Comparison of ENCODE assay signal across 10 mouse cellular contexts in genomic region chr17:35077285-35077684, GRCm38 (mm10). TPM values are rescaled to one million over a fixed set of nuclear protein-coding genes. Genes with fewer than 3 reads are reported as not detected.
DNase-seq lines count a peak whose midpoint lies in the region; ATAC-seq and TF ChIP-seq lines count a peak whose summit lies in the region.
"Had no signal": no experiment of that assay in that cellular context is flagged by ENCODE, and none has a peak within 500 bp of the region (broad histone marks: within the 10 kb centered on the region; RNA-seq: fewer than 3 reads in every experiment).

No protein-coding gene starts in this region.

- no peak for TF ChIP-seq CTCF in brain, embryonic 14.5 days (IDR thresholded peaks at IDR 0.05; ENCODE audit: borderline replicate concordance, extremely low read depth, insufficient read depth, insufficient read length)

- no peaks in the 10 kb centered on the region for H3K9me3 ChIP-seq in heart, embryonic 14.5 days (ENCODE audit: control insufficient read depth, low read length)
- H3K9me3 ChIP-seq in hindbrain, embryonic 11.5 days (ENCODE audit: control insufficient read depth, low read length) = no peaks in the 10 kb centered on the region
- H3K9me3 ChIP-seq in midbrain, embryonic 11.5 days (ENCODE audit: control insufficient read depth, low read length) = no peaks in the 10 kb centered on the region; the same call in 1 of the 2 replicates

- peak overlapping the region; percentile 30 to 34; a peak in 3 of 4 replicates for H3K4me3 ChIP-seq in heart, embryonic 14.5 days (ENCODE audit: control insufficient read depth in 1 of 2, insufficient read depth in 1 of 2, low read depth in 1 of 2, low read length in 2 of 2)
- H3K4me3 ChIP-seq in hindbrain, embryonic 11.5 days (ENCODE audit: low read depth, low read length) = no peak overlapping the region; the same call in 1 of the 2 replicates
- no peak overlapping the region for H3K4me3 ChIP-seq in midbrain, embryonic 11.5 days (ENCODE audit: low read depth, low read length)

- no peaks in the 10 kb centered on the region for H3K36me3 ChIP-seq in heart, embryonic 14.5 days (ENCODE audit: control insufficient read depth, insufficient read depth, low read length)
- H3K36me3 ChIP-seq in hindbrain, embryonic 11.5 days (ENCODE audit: control insufficient read depth, insufficient read depth, low read length) = no peaks in the 10 kb centered on the region
- H3K36me3 ChIP-seq in midbrain, embryonic 11.5 days (ENCODE audit: control insufficient read depth, insufficient read depth, low read length) = no peaks in the 10 kb centered on the region

- ATAC-seq in heart, embryonic 14.5 days (ENCODE audit: insufficient number of reproducible peaks, insufficient read depth, low FRiP score, low read depth) = no peak
- ATAC-seq in hindbrain, embryonic 11.5 days (ENCODE audit: low FRiP score) = no peak
- no peak for ATAC-seq in midbrain, embryonic 11.5 days (ENCODE audit: low FRiP score)

- 43% methylated on average over 2 of the region's 2 CpGs for WGBS in heart, embryonic 14.5 days
- 37% methylated on average over 2 of the region's 2 CpGs for WGBS in hindbrain, embryonic 11.5 days
- WGBS in midbrain, embryonic 11.5 days = 47% methylated on average over 2 of the region's 2 CpGs

- H3K27me3 ChIP-seq in heart, embryonic 14.5 days (ENCODE audit: control insufficient read depth, insufficient read depth, low read length) = 0 out of 2 replicates have a peak, but pooled peaks cover 4% of the 10 kb centered on the region
- no peaks in the 10 kb centered on the region for H3K27me3 ChIP-seq in hindbrain, embryonic 11.5 days (ENCODE audit: control insufficient read depth, insufficient read depth, low read length)
- no peaks in the 10 kb centered on the region for H3K27me3 ChIP-seq in midbrain, embryonic 11.5 days (ENCODE audit: control insufficient read depth, insufficient read depth, low read length)

- DNase-seq in heart, postnatal 36 days = no peak
- peak; percentile 24 for DNase-seq in brain, embryonic 14.5 days (ENCODE audit: low read depth)
- peak; percentile 22 for DNase-seq in hindbrain, embryonic 11.5 days (ENCODE audit: low spot score)
- no peak for DNase-seq in midbrain, embryonic 11.5 days (ENCODE audit: low spot score, missing footprints)
- DNase-seq in gastrocnemius, postnatal 25 days = no peak
- no peak for DNase-seq in urinary bladder, postnatal 10 days (ENCODE audit: low spot score)
- no peak for DNase-seq in ovary, postnatal 36 days (ENCODE audit: low spot score)
- DNase-seq: thymus, postnatal 4 days had no signal

- TF ChIP-seq POLR2A in brain, embryonic 14.5 days (IDR thresholded peaks at IDR 0.05; ENCODE audit: borderline replicate concordance, extremely low read depth, insufficient read depth, insufficient read length, poor library complexity, severe bottlenecking) = no peak

- intact Hi-C loops in heart, postnatal 36 days (cut with DNase I) = no loop called here

- peaks cover 15 to 20% of the 10 kb centered on the region in 2 experiments for H3K4me1 ChIP-seq in heart, embryonic 14.5 days (ENCODE audit: control insufficient read depth in 2 of 2, insufficient read depth in 2 of 2, low read length in 2 of 2)
- 0 out of 2 replicates have a peak, but pooled peaks cover 7% of the 10 kb centered on the region for H3K4me1 ChIP-seq in hindbrain, embryonic 11.5 days (replicated peaks; ENCODE audit: control insufficient read depth, insufficient read depth, low read length)
- H3K4me1 ChIP-seq in midbrain, embryonic 11.5 days (ENCODE audit: control insufficient read depth, insufficient read depth, low read length) = peaks cover 11% of the 10 kb centered on the region; the same call in 1 of the 2 replicates

- H3K9ac ChIP-seq in heart, embryonic 14.5 days (ENCODE audit: low read length) = peak overlapping the region; percentile 75
- peak overlapping the region; percentile 25 for H3K9ac ChIP-seq in hindbrain, embryonic 11.5 days (ENCODE audit: low read depth, low read length)
- H3K9ac ChIP-seq in midbrain, embryonic 11.5 days (ENCODE audit: low read length) = peak overlapping the region; percentile 65

- H3K4me2 ChIP-seq in heart, embryonic 14.5 days (ENCODE audit: low read length) = peak overlapping the region; percentile 69
- H3K4me2 ChIP-seq in hindbrain, embryonic 11.5 days (replicated peaks; ENCODE audit: low read depth, low read length) = peak overlapping the region; percentile 26
- H3K4me2 ChIP-seq in midbrain, embryonic 11.5 days = peak overlapping the region; percentile 46

- H3K27ac ChIP-seq in heart, embryonic 14.5 days (replicated peaks in 1 of 2; ENCODE audit: control insufficient read depth in 1 of 2, insufficient read depth in 1 of 2, low read depth in 2 of 2, low read length in 2 of 2) = peak overlapping the region in 1 of 2 experiments; percentile 59; a peak in 2 of 4 replicates
- H3K27ac ChIP-seq in hindbrain, embryonic 11.5 days (ENCODE audit: low read depth, low read length) = no peak overlapping the region
- no peak overlapping the region for H3K27ac ChIP-seq in midbrain, embryonic 11.5 days (ENCODE audit: low read depth, low read length)

RNA-seq across cellular contexts. Expression of gene Ly6g6d, which starts 0.6 kb away (rescaled TPM):
- polyA plus RNA-seq in heart, embryonic 14.5 days (2014; fragmentation: Nextera tagmentation; extraction: Ambion mirVana) = 1.9 and 2.6 TPM in 2 replicates
- total RNA-seq in heart, postnatal 36 days (2021) = under 1 TPM; 0.70 to 0.80 TPM
- polyA plus RNA-seq in brain, embryonic 14.5 days (2012; rRNA removed) = 1.8 and 2.7 TPM in 2 replicates
- polyA plus RNA-seq in hindbrain, embryonic 11.5 days (2014; fragmentation: Nextera tagmentation; extraction: Ambion mirVana) = 1.0 and 2.7 TPM in 2 replicates
- polyA plus RNA-seq in midbrain, embryonic 11.5 days (2014; fragmentation: Nextera tagmentation; extraction: Ambion mirVana) = 0.97 and 1.5 TPM in 2 replicates
- under 1 TPM; 0.51 to 0.72 TPM for total RNA-seq in gastrocnemius, postnatal 25 days (2021)

RNA-seq across cellular contexts. Expression of gene Ly6g6e, which starts 0.6 kb away (rescaled TPM):
- polyA plus RNA-seq in heart, embryonic 14.5 days (2014; fragmentation: Nextera tagmentation; extraction: Ambion mirVana) = 0.32 TPM in 1 of 2 replicates, not detected in the other
- not detected for total RNA-seq in heart, postnatal 36 days (2021)
- 1.2 and 12.4 TPM in 2 replicates for polyA plus RNA-seq in brain, embryonic 14.5 days (2012; rRNA removed)
- polyA plus RNA-seq in hindbrain, embryonic 11.5 days (2014; fragmentation: Nextera tagmentation; extraction: Ambion mirVana) = 0.42 and 0.50 TPM in 2 replicates
- polyA plus RNA-seq in midbrain, embryonic 11.5 days (2014; fragmentation: Nextera tagmentation; extraction: Ambion mirVana) = not detected in 2 replicates
- total RNA-seq in gastrocnemius, postnatal 25 days (2021) = not detected
- total RNA-seq: gastrocnemius, postnatal 10 days had no signal

RNA-seq across cellular contexts. Expression of gene Ly6g6f, which starts 8.1 kb away (rescaled TPM):
- not detected in 2 replicates for polyA plus RNA-seq in heart, embryonic 14.5 days (2014; fragmentation: Nextera tagmentation; extraction: Ambion mirVana)
- total RNA-seq in heart, postnatal 36 days (2021) = not detected
- polyA plus RNA-seq in brain, embryonic 14.5 days (2012; rRNA removed) = 0.15 and 0.30 TPM in 2 replicates
- 0.29 and 0.52 TPM in 2 replicates for polyA plus RNA-seq in hindbrain, embryonic 11.5 days (2014; fragmentation: Nextera tagmentation; extraction: Ambion mirVana)
- 0.28 and 0.74 TPM in 2 replicates for polyA plus RNA-seq in midbrain, embryonic 11.5 days (2014; fragmentation: Nextera tagmentation; extraction: Ambion mirVana)
- not detected for total RNA-seq in gastrocnemius, postnatal 25 days (2021)

RNA-seq across cellular contexts. Expression of gene Mpig6b, which starts 11.3 kb away (rescaled TPM):
- 0.54 and 0.73 TPM in 2 replicates for polyA plus RNA-seq in heart, embryonic 14.5 days (2014; fragmentation: Nextera tagmentation; extraction: Ambion mirVana)
- under 1 TPM; 0.42 to 0.49 TPM for total RNA-seq in heart, postnatal 36 days (2021)
- 0.30 and 0.35 TPM in 2 replicates for polyA plus RNA-seq in brain, embryonic 14.5 days (2012; rRNA removed)
- polyA plus RNA-seq in hindbrain, embryonic 11.5 days (2014; fragmentation: Nextera tagmentation; extraction: Ambion mirVana) = 0.66 and 1.1 TPM in 2 replicates
- polyA plus RNA-seq in midbrain, embryonic 11.5 days (2014; fragmentation: Nextera tagmentation; extraction: Ambion mirVana) = 0.76 and 0.89 TPM in 2 replicates
- not detected for total RNA-seq in gastrocnemius, postnatal 25 days (2021)

RNA-seq across cellular contexts. Expression of gene Abhd16a, which starts 11.8 kb away (rescaled TPM):
- polyA plus RNA-seq in heart, embryonic 14.5 days (2014; fragmentation: Nextera tagmentation; extraction: Ambion mirVana) = 61.9 and 64.5 TPM in 2 replicates
- total RNA-seq in heart, postnatal 36 days (2021) = 10 to 100 TPM; 54.6 to 61.1 TPM
- polyA plus RNA-seq in brain, embryonic 14.5 days (2012; rRNA removed) = 91.0 and 135 TPM in 2 replicates
- polyA plus RNA-seq in hindbrain, embryonic 11.5 days (2014; fragmentation: Nextera tagmentation; extraction: Ambion mirVana) = 40.2 and 45.1 TPM in 2 replicates
- polyA plus RNA-seq in midbrain, embryonic 11.5 days (2014; fragmentation: Nextera tagmentation; extraction: Ambion mirVana) = 40.5 and 45.2 TPM in 2 replicates
- 10 to 100 TPM; 61.9 to 62.4 TPM for total RNA-seq in gastrocnemius, postnatal 25 days (2021)

Comparison
In these comparisons a context has a peak if more than half of its experiments do, and no peak if none do; other contexts are left out.
1. H3K4me3 ChIP-seq: peak in heart, embryonic 14.5 days (2 of 2); none in hindbrain, embryonic 11.5 days (single experiment) and midbrain, embryonic 11.5 days (single experiment).
2. H3K9ac ChIP-seq: peak in every context shown above with its lines; median percentile 75 in heart, embryonic 14.5 days; 65 in midbrain, embryonic 11.5 days; 25 in hindbrain, embryonic 11.5 days.
3. DNase-seq: peak in brain, embryonic 14.5 days (single experiment) and hindbrain, embryonic 11.5 days (single experiment); none in heart, postnatal 36 days (0 of 2), midbrain, embryonic 11.5 days (single experiment), gastrocnemius, postnatal 25 days (single experiment), urinary bladder, postnatal 10 days (single experiment) and ovary, postnatal 36 days (single experiment).
4. Peak in every context shown above with its lines, with median percentiles within 50 percentile points of each other: H3K4me2 ChIP-seq.